Mouse (Mus musculus) mesoderm, embryonic 11.5 days (tissue): ENCODE measurements around the gene Inpp5f.
"Not testable (repeated sequence)": the region's sequence is repeated elsewhere in the genome, so short reads cannot be mapped to it uniquely, and the experiment has no call there.

Experiments used
- DNase-seq: peaks from one replicate; pipeline ENCODE4 v3.0.0-alpha.2; 2012; ENCODE audit warnings: low read depth, low spot score

The Inpp5f gene

GRCm38 (mm10) chr7:128656970-128657369 lies 45.8 kb downstream of the Inpp5f start:
- no peak for DNase-seq

DNA sequence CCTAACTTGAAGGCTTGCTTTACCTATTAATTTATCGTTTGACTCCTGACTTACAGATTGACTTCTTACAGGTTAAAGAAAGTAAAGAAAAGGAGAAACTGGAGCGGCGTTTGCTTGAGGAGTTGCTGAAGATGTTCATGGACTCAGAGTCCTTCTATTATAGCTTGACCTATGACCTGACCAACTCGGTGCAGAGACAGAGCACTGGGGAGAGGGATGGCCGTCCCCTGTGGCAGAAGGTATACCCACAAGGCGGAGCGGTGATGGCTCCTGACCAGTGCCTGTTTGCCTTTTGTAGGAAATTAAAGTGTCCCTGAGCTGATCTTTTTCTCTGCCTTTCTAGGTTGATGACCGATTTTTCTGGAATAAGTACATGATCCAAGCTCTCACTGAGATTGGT lies 52.8 kb downstream of the Inpp5f start:
- no peak for DNase-seq

- DNase-seq, result no peak
Observed at GRCm38 (mm10) chr7:128664861-128665377, 53.8 kb downstream of the Inpp5f start.

DNA sequence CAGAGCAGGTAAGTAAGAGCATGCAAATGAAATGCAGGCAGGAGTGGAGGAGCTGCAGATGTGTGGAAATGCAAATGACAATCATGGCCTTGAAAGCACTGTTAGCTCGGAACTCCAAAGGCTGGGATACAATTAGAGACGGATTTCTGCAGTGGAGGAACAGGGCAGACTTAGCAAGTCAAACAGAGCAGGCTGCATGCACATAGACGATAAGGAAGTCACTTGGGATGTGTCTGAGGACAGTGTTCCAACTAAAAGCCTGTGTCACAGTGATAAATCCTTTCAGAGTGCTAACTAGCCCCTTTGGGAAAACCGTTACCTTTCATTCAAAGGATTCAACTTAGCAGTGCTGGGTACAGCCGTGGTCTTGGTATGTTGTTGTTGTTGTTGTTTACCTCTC lies 56.7 kb downstream of the Inpp5f start:
- no peak for DNase-seq

GRCm38 (mm10) chr7:128668831-128669230 lies 57.7 kb downstream of the Inpp5f start:
- DNase-seq, result no peak

- DNase-seq, result peak; percentile 53
Observed at GRCm38 (mm10) chr7:128671952-128672351, 60.8 kb downstream of the Inpp5f start.

DNA sequence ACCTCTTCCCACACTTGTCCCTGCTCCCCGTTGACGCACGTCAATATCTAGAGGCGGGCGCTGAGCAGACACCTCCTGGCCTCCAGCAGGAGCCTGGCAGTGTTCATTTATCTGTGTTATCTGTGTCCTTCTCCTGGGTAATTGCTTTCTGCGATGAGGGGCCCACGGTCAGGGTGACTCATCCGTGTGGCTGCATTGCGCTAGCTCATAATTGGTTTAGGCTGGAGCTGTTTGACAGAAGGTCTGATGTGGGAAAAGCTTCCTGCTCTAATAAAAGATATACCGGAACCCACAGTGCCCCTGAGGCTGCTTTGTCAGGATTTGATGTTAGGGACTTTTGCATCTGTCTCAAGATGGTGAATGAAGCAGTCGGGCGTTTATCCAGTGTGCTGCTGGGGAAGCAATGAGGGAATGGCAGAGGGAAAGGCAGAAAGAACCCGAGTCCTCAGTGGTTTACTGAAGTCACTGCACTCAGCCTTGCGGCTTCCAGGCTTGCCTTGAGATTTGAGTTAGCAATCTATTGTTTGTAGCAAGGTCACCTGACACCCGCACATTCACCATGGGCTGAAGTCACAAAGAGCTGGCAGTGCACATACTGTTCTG lies 61.4 kb downstream of the Inpp5f start:
- peak; percentile 37 for DNase-seq

DNA sequence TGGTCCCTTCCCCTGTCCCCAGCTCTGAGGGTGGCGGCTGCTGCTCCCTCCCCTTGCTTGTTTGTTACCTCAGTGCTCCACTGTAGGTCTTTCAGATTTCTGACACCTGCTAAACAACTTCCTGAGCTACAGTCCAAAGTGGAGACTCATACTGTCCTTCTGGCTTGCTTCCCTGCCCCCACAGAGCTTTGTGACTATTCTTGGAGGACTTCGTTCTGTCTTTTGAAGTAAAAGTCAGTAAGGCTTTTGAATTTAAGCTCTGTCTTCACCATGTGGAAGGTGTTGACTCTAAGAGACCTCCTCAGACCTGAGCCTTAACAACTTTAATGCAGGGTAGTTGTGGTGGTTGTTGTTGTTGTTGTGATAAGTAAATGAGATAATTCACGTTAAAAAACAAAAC lies 67.4 kb downstream of the Inpp5f start:
- DNase-seq, result no peak

- peak; percentile 74 for DNase-seq
Observed at GRCm38 (mm10) chr7:128687821-128688564, 76.9 kb downstream of the Inpp5f start.

DNA sequence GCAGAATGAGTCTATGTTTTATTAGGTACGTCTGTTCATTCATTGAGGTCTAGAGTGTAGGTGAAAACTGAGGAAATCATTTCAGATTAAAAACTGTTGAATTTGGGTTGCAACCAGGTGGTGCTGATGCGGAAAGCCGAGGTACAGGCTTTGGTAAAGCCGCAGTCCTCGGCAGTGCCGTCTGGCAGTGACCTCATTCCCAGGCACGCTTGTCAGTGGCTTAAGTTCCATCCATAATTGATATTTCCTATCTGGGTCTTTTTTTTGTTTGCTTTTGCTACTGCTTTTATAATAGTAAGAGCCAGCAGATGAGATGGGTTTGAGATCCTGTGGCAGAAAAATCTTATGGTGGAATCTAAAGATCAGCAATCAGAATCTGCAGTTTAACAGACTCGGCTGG lies 78.2 kb downstream of the Inpp5f start:
- DNase-seq, result no peak

GRCm38 (mm10) chr7:128690070-128690469 lies 78.9 kb downstream of the Inpp5f start:
- peak; percentile 89 for DNase-seq

- peak; percentile 71 for DNase-seq
Observed at GRCm38 (mm10) chr7:128690796-128691195, 79.7 kb downstream of the Inpp5f start.

DNA sequence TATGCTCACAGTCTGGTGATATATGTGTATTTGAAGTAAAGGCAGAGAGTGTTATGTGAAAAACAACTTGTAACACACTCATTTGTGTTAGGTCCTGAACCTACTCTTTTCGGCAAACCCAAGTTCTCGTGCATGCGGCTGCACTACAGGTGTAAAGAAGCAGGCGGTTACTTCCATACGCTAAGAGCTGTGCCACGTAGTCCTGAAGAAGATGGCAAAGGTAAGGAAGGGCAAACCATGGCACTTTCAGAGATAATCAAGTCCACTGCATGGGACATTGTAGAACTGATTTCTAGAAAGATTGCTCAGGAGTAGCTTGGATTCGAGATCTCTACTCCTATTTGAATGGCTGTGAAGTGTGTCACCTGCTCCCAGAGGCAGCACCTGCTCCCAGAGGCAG lies 81.0 kb downstream of the Inpp5f start:
- DNase-seq, result no peak

DNA sequence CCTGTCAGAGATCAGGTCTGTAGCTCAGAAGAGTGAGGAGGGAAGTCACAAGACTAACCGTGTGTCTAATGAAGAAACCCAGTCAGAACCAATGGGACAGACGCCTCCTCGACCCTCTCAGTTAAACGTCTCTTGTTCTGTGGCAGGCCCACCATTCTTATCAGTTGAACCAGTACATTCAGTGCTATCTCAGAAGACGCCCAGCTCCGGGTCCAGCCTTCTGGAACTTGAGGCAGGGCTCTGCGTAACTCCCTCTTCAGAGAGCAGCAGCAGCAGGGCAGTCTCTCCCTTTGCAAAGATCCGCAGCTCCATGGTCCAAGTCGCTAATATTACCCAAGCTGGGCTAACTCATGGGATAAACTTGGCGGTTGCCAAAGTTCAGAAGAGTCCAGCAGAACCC lies 83.7 kb downstream of the Inpp5f start:
- no peak for DNase-seq

DNA sequence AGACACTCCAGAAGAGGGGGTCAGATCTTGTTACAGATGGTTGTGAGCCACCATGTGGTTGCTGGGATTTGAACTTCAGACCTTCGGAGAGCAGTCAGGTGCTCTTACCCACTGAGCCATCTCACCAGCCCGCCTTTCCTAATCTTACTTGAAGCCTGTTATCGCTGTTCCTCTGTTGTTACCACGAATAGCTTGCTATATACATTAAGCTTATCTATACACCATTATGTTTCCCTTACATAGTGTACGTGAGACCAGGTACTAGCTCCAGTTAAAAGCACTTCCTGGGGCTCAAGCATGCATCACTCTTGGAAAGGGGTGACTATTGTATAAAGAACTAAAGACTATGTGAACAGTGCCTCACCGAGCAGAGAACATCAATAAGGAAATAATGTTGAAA lies 88.8 kb downstream of the Inpp5f start:
- not testable (repeated sequence) for DNase-seq

DNA sequence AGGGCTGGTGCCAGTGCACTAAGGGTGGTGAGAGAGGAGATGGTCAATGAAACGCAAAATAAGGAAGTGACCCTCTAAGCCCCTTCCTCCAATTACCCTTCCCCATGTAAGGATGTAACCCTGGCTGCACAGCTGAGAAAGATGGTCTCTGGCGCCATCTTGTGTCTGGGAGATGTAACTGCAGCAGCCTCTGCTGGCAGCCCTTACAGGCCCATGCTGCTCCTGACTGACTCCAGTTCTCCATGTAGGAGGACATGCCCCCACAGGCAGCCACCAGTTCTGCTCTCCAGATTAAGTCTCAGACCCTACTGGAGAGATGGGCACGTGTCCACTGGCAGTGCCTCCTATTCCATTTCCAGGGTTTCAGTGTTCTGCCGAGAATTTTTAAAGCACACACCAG lies 94.6 kb downstream of the Inpp5f start:
- DNase-seq, result peak; percentile 82

DNA sequence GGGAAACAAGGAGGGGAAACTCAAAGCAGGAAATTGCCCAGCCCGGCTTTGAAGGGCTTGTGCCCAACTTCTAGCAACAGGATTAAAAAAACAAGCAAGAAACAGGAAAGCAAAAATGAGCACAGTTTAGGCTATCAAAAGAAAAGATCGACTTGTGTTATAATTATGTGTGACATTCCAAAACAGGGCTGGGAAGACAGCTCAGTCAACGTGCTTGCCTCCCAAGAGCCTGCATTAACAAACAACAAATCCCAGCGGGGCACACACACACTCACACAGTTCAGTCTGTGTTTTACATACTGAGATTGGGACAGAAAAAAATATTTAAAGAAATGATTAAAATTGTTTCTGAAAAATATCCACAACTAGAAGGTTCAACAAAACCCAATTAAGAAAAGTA lies 106.9 kb downstream of the Inpp5f start:
- DNase-seq, result no peak

DNA sequence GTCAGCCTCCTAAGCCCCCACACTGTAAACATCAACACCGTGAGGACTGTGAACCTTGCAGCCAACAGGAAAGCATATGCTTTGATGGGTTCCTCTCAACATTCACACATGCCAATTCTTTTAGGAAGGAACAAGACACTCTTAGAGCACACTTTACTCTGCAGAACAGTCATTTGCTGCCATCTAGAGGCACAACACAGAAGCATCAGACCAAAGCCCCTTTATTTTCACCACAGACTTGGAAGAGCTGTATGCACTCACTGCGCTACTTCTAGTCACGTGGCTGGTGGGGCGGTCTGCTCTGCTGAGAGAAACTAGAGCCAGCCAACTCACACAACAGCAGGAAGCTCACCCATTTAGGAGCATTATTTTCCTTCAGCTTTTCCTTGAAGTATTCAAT lies 113.6 kb downstream of the Inpp5f start:
- DNase-seq, result peak; percentile 66

DNA sequence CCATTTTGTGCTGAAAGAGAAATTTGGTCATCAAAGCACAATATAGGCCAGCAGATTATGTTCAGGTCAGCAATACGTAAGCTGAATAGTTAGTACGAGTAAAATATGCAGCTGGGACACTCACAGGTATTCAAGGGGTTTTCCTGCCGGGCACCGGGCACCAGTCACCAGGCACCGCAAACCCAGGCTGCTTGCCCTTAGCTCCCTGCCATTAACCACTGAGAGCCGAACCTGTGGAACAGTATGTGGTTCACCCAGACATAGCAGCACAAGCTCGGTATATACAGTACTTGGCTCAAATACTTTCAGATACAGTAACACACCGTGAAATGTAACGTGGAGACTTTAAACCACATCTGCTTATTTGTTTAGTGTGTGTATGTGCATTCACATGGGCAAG lies 114.1 kb downstream of the Inpp5f start:
- DNase-seq, result no peak

DNA sequence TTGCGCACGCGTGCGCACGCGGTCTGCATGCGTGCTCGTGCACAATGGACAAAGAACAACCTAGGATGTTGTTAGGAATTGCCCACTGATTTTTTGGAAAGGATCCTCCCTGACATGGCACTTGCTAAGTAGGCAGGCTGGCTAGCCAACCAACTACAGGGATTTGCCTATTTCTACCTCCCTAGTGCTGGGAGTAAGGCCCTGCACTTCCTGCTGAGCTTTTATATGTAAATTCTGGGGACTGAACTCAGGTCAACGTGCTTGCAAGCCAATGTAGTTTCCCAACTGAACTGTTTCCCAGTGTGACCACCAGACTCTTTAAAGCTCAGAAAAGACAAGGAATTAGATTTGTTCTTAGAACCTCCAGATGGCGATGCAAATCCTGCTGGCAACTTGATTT lies 115.9 kb downstream of the Inpp5f start:
- DNase-seq, result no peak

DNA sequence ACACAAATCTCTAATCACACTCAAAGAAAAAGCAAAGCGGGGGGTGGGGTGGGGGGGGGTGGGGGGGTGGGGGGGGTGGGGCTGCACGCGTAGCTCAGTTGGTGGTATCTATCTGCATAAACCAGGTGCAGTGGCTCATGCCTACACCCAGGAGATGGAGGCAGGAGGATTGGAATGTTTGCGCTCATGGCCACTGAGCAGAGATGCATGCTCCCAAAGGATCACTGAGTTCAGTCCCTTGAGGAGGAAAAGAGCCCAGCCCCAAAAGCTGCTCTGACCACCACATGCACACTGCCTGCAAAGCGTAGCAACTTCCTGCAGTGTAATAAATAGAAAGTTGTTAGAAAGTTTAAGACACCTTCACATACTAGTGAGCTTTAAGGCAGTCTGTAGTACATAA lies 116.6 kb downstream of the Inpp5f start:
- DNase-seq, result no peak

DNA sequence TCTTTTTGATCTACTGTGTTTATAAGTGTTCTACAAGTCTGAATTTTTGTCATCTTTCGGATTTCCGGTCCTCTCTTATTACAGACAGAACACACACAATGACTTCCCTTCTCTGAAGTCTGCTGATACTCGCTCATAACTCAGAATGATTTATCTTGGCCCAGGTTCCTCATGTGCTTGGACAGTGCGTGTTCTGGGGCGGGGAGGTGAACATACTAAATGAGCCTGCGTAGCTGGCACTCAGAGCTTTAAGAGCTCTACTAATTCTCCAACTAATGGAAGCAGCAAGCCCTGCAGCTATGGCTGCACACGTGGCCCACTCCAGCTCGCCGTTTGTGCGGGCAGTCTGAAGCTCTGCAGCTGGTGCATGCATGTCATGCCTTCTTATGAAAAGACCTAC lies 117.6 kb downstream of the Inpp5f start:
- DNase-seq, result no peak

DNA sequence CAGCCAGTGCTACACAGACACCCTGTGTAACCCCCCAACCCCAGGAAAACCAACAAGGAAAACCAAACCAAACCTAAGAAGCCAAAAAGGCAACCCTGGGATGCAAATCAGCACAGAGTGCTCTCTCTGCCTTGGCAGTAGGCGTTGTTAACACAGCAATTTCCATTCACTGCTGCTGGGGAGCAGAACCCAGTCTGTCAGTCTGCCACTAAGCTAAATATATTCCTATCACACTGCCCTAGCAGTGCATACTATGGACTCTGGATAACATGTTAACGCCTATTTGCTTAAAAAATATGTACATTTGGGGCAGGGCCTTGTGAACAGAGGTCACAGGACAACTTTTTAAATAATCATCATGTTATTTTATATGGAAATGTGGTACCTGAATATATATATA lies 120.5 kb downstream of the Inpp5f start:
- no peak for DNase-seq
